Mouse (Mus musculus): ENCODE data around the gene Fhit.

DNA sequence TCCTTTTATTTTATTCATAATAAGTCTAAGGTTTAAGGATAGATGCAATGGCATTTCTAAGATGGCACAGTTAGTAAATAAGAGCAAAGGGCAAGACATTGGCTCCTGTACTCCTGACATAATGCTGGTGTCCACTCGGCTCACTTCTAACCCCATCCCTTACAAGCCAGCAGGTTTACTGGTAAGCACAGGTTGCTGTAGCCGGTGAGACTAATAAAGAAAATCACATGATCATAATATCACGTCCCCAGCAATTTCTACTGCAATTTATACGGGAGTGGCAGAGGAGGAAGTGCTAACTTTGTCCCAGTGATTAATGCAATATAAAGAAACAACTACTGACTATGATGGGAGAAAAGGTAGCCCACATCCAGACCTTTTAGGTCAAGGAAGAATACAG is 956.5 kb downstream of the Fhit start:
- TF ChIP-seq GATA1 (IDR thresholded peaks at IDR 0.05; ENCODE audit: borderline replicate concordance, low read length) (no peak), FLI1 (IDR thresholded peaks at IDR 0.05; ENCODE audit: low read length) (no peak)

Measured in megakaryocyte, embryonic 14.5 days (primary cell).